Mouse (Mus musculus): ENCODE results near the gene Mef2d.
"Not testable (repeated sequence)": the region's sequence is repeated elsewhere in the genome, so short reads cannot be mapped to it uniquely, and the experiment has no call there.

- TF ChIP-seq POLR2A (IDR thresholded peaks at IDR 0.05; ENCODE audit: insufficient read length, low read depth); MAX (IDR thresholded peaks at IDR 0.05; ENCODE audit: low read depth): not testable (repeated sequence)
Measured at GRCm38 (mm10) chr3:88178346-88178733, 36.2 kb downstream of the Mef2d start.

Data from myocyte (in vitro differentiated cells).